Comparison of ENCODE assay signal across 8 mouse cellular contexts in genomic region chr5:127235203-127235602, GRCm38 (mm10). TPM values are rescaled to one million over a fixed set of nuclear protein-coding genes. Genes with fewer than 3 reads are reported as not detected.
DNase-seq lines count a peak whose midpoint lies in the region; ATAC-seq lines count a peak whose summit lies in the region.

No protein-coding gene starts in this region.

- peaks cover 34% of the 10 kb centered on the region for H3K27me3 ChIP-seq in hindbrain, embryonic 12.5 days
- H3K27me3 ChIP-seq in lung, embryonic 15.5 days = peaks cover 4% of the 10 kb centered on the region; the same call in 1 of the 2 replicates

- peak; percentile 77 for ATAC-seq in hindbrain, embryonic 12.5 days (ENCODE audit: low FRiP score)
- ATAC-seq in lung, embryonic 15.5 days (ENCODE audit: borderline replicate concordance, extremely low read depth, low FRiP score, low TSS enrichment) = peak; percentile 50; the same call in 1 of the 2 replicates
- no peak for ATAC-seq in erythroid progenitor cell, adult 5-6 weeks (replicated peaks; ENCODE audit: low FRiP score, poor library complexity, severe bottlenecking)

- H3K27ac ChIP-seq in hindbrain, embryonic 12.5 days = peak overlapping the region; percentile 57; the same call in 1 of the 2 replicates
- no peak overlapping the region for H3K27ac ChIP-seq in lung, embryonic 15.5 days

- WGBS in hindbrain, embryonic 12.5 days = 2% methylated on average over 11 of the region's 11 CpGs
- WGBS in lung, embryonic 15.5 days = 5% methylated on average over 11 of the region's 11 CpGs

- no peak overlapping the region for H3K9ac ChIP-seq in hindbrain, embryonic 12.5 days
- no peak overlapping the region for H3K9ac ChIP-seq in lung, embryonic 15.5 days

- H3K36me3 ChIP-seq in hindbrain, embryonic 12.5 days = no peaks in the 10 kb centered on the region
- no peaks in the 10 kb centered on the region for H3K36me3 ChIP-seq in lung, embryonic 15.5 days

- H3K9me3 ChIP-seq in hindbrain, embryonic 12.5 days (replicated peaks) = peaks cover 5% of the 10 kb centered on the region; the same call in 1 of the 2 replicates
- H3K9me3 ChIP-seq in lung, embryonic 15.5 days = no peaks in the 10 kb centered on the region

- H3K4me1 ChIP-seq in hindbrain, embryonic 12.5 days = peaks cover 12% of the 10 kb centered on the region
- H3K4me1 ChIP-seq in lung, embryonic 15.5 days = no peaks in the 10 kb centered on the region

- peak overlapping the region; percentile 36 for H3K4me2 ChIP-seq in hindbrain, embryonic 12.5 days (replicated peaks)
- H3K4me2 ChIP-seq in lung, embryonic 15.5 days = no peak overlapping the region

- H3K4me3 ChIP-seq in hindbrain, embryonic 12.5 days = no peak overlapping the region
- no peak overlapping the region for H3K4me3 ChIP-seq in lung, embryonic 15.5 days

- DNase-seq in adrenal gland, adult (ENCODE audit: inconsistent age in 2 of 2, low spot score in 1 of 2) = peak; percentile 68 to 93
- peak; percentile 94 to 97 for DNase-seq in cerebellum, postnatal 14 days
- peak; percentile 61 to 64 for DNase-seq in frontal cortex, postnatal 25 days (ENCODE audit: low spot score in 2 of 2)
- peak; percentile 38 for DNase-seq in layer of hippocampus, adult 9-10 months (ENCODE audit: low spot score)
- peak; percentile 82 for DNase-seq in retina, postnatal 1 day

RNA-seq across cellular contexts. Expression of gene Tmem132c, which starts 6.4 kb away (rescaled TPM):
- 30.6 and 33.9 TPM in 2 replicates for polyA plus RNA-seq in hindbrain, embryonic 12.5 days (2016; fragmentation: Nextera tagmentation; extraction: Ambion mirVana)
- polyA plus RNA-seq in lung, embryonic 15.5 days (2015; fragmentation: Nextera tagmentation; extraction: Ambion mirVana) = 17.5 and 18.3 TPM in 2 replicates
- total RNA-seq in erythroid progenitor cell, adult 5-6 weeks (2015; ENCODE audit: low replicate concordance) = not detected in 2 replicates
- not detected in 2 replicates for total RNA-seq in erythroid progenitor cell, adult 5-6 weeks (2017; ENCODE audit: low replicate concordance)

Comparison
In these comparisons a context has a peak if more than half of its experiments do, and no peak if none do; other contexts are left out.
1. DNase-seq: peak in every context shown above with its lines; median percentile 96 in cerebellum, postnatal 14 days; 82 in retina, postnatal 1 day; 80 in adrenal gland, adult; 62 in frontal cortex, postnatal 25 days; 38 in layer of hippocampus, adult 9-10 months.